Mouse (Mus musculus) cerebellum, postnatal 14 days (tissue): ENCODE measurements around the gene Erlin1.

Source experiments
- DNase-seq, 2 experiments: peaks; one replicate each; pipeline ENCODE4 v3.0.0; 2021; ENCODE audit warnings: mixed read lengths in 2 of 2

Gene Erlin1

GRCm38 (mm10) chr19:44055173-44055826, 14.3 kb downstream of the Erlin1 start:
- DNase-seq = no peak

GRCm38 (mm10) chr19:44050388-44050787, 19.2 kb downstream of the Erlin1 start:
- no peak for DNase-seq

DNA sequence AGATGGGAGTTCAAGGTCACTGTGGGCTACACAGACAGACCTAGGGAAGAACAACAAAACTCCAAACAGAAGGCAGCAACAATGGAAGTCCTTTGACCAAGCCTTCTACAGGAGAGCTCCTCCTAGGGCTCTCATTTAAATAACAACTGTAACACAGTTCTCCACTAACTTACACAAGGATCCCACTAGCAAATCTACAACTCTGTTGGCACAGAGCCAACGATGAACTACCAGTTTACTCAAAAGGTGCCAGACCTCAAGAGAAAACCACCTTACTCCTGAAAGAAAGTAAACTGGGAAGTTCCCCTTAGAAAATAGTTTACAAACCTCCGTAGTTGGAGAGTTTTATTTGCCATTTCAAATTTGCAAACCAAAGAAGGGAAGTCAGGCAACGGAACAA, 20.3 kb downstream of the Erlin1 start:
- no peak for DNase-seq

GRCm38 (mm10) chr19:44045847-44046246, 23.7 kb downstream of the Erlin1 start:
- no peak for DNase-seq

- DNase-seq = no peak
These were observed 27.5 kb downstream of the Erlin1 start for GRCm38 (mm10) chr19:44042121-44042520.

GRCm38 (mm10) chr19:44033396-44033795, 36.2 kb downstream of the Erlin1 start:
- DNase-seq = no peak

GRCm38 (mm10) chr19:44032046-44032744, 37.4 kb downstream of the Erlin1 start:
- DNase-seq = no peak

GRCm38 (mm10) chr19:44030024-44030423, 39.6 kb downstream of the Erlin1 start:
- DNase-seq = no peak

DNA sequence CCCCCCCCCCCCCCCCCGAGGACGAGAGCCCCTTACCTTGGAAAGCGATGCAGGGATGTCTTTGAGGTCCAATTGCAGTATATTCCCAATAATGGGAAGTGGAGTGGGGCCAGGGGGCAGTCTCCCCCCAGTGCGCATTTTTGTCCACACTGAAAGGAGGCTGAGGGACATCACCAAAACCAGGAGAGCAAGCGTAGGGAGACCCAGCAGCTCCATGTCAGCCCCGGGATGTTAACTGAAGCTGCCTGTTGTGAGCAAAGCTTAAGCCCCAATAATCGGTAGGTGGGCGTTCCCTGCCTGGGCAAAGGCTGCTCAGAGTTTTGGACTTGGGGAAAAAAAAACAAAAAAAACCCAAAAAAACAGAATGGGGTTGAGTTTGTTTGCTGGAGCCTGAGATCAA, 40.6 kb downstream of the Erlin1 start, which contains the start of gene Cyp2c23:
Cyp2c23 (minus strand) TSS at position 237 of the 400 bp plus-strand sequence.
- DNase-seq = no peak

DNA sequence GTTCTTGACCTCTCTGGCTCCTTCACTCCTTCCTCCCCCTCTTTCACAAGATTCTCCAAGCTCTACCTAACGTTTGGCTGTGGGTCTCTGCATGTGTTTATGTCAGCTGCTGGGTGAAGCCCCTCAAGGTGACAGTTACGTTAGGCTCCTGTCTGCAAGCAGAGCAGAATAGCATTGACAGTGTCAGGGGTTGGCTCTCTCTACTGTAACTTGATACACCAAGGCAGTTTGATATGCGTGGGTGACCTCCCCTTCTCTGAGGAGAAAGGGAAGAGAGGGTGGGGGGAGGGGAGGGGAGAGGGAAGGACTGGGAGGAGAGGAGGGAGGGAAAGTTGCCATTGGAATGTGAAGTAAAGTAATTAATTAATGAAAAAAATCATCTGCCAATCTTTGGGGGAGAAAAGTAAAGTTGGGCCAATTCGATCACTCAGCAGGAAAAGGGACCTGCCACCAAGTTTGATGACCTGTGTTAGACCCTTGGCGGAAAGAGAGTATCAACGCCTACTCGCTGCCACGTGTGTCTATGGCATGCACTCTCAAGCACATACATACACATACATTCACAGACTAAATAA, 42.5 kb downstream of the Erlin1 start:
- no peak for DNase-seq

DNA sequence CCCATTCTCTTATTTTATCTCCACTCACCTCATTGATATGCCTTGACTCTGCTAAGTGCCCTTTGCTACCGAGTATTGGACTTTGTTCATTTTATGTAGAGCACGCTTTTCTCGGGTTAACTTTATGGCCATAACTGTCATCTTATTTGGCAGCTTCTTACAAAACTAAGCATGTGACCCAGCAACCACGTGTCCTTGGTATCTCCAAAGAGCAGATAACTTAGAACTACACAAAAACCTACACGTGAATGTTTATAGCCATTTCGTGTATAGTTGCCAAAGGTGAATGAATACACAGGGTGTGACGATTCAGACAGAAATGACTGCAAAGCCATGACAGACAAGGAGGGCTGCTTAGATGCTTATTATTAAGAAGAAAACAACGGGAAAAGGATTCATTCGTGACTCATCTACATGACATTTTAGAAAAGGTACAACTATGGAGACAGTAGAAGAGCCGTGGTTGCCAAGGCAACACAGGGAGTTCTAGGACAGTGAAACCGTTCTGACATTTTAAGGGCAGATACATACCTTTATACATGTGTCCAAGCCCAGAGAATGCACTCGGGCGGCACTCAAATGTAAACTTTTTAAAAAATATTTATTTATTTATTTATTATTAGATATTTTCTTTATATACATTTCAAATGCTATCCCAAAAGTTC, 44.5 kb downstream of the Erlin1 start:
- DNase-seq = no peak

DNA sequence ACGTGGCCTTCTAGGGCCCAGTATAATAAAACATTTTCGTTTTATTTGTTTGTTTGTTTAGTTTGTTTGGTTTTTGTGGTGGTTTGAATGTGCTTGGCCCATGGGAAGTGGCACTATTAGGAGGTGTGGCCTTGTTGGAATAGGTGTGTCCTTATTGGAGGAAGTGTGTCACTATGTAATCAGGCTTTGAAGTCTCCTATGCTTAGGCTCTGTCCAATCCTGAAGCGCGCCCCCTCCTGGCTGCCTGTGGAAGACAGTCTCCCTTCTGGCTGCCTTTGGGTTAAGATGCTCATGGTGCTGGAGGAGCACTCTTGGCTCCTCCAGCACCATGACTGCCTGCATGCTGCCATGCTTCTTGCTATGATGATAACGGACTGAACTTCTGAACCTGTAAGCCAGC, 46.5 kb downstream of the Erlin1 start:
- peak in 1 of 2 experiments; percentile 16 for DNase-seq

- no peak for DNase-seq
These were observed 48.1 kb downstream of the Erlin1 start for GRCm38 (mm10) chr19:44021502-44021901.

DNA sequence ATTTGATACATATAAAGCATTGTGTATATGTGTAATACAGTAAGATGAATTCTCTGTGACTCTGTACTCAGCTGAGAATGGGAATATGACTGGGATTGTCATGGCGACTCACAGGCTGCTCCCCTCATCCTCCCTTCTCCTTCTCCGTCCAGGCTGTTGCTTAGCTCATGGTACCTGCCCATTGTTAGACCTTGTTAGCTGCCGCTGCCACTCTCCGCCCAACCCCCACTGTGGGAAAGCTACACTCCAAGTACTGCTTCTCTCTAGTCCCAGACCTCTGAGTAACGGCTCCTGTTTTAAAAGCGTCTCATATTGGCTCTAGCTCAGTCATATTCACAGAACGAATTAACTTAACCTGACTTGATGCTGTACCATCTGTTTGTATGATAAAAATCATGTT, 49.8 kb downstream of the Erlin1 start:
- no peak for DNase-seq

DNA sequence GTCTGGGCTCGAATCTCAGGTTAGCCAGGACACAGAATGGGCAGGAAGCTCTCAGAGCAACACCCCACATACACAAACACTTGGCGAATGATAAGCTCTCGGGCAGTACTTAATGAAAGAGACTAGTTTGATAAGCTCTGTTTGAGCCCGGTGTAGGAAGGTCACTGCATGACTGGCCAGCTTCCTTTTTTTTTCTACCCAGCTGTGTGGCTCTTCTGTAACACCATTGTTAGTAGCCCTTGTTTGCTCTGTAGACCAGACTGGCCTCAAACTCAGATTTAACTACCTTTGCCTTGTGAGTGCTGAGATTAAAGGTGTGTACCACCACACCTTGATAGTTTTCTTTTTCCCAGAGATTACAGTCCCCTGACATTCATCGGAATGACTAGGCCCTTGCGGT, 55.7 kb downstream of the Erlin1 start:
- DNase-seq = no peak

GRCm38 (mm10) chr19:44008784-44009183, 60.8 kb downstream of the Erlin1 start:
- no peak for DNase-seq

GRCm38 (mm10) chr19:44007186-44007585, 62.4 kb downstream of the Erlin1 start:
- DNase-seq = no peak

DNA sequence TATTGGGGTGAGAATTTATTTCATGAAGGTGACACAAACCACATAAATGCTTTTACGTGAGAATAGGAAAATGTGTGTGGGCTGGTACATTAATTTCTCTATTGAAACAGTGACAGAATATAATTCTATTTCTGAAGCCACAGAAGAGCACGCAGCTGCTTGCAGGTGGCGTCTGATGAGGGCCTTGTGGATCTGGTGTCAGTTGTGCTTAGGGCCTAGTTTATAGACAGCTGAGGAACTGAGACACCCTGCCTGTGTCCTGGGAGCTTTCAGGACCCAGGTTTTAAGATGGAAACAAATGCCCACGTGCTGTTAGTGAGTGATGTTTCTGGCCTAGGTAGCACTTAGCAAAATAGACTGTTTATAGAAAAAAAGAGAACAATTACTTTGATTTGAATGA, 64.6 kb downstream of the Erlin1 start:
- no peak for DNase-seq

DNA sequence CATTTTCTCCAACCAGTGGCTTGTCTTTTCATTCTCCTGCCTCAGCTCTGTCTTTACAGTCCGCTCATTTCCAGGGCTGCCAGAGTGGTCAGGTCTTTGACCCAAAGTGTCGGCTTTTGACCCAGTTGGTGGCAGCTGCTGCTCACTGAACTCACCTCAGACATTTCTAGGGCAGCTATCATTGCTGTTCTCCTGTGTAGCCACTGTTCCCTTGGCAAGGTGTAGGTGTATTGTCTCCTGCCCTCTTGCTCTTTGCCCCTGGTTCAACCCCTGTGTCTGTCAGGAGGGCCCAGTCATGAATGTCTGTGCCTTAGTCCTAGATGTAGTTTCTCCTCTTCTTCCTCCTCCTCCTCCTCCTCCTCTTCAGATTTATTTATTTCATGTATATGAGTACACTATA, 65.3 kb downstream of the Erlin1 start:
- no peak for DNase-seq

- DNase-seq = no peak
These were observed 68.9 kb downstream of the Erlin1 start for GRCm38 (mm10) chr19:44000720-44001119.

DNA sequence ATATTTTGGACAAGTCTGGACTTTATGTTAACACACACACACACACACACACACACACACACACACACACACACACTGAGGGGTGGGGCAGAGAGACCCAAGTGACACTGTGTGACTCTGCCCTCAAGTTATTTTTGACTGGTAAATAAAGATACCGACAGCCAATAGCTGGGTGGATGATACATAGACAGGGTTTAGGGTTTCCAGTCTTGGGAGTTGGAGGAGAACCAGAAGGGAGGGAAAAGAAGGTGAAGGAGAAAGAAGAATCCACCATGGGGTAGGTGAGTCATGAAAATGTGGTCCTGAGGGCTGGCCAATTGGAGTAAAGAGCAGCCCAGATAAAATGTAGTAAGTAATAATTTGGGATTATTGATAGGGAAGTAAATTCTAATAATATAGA, 69.5 kb downstream of the Erlin1 start:
- no peak for DNase-seq

DNA sequence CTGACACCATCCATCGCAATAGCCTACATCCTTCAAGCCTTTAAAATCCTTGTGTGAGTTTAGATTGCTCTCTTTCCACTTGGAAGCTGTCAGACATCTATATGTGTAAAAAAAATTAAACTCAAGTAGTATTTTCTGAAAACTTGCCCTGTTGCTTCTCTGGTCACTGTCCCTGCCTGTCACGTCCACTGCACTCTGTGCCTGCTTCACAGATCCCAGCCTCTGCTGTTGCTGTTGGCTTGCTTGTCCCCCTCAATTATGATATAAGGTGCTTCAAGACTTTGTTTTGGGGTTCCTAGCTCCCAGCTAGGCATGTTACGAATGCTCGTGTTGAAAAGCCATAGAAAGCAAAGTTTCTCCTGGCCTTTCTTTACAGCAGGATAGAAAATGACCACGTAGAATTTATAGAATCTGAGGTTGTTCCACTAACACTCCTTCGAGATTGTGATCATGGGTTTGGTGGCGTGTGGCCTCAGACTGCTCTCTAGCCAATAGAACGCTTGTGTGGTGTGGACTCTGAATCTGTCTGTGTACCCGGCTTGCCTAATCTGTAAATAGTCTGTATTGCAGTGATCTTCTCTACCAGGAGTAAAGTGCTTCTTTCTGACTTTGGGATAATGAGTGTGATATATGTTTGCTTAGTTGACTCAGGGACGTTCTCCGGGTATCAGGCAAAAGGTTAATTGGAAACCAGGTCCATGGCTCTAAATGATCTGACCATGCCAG, 70.6 kb downstream of the Erlin1 start:
- DNase-seq = no peak

DNA sequence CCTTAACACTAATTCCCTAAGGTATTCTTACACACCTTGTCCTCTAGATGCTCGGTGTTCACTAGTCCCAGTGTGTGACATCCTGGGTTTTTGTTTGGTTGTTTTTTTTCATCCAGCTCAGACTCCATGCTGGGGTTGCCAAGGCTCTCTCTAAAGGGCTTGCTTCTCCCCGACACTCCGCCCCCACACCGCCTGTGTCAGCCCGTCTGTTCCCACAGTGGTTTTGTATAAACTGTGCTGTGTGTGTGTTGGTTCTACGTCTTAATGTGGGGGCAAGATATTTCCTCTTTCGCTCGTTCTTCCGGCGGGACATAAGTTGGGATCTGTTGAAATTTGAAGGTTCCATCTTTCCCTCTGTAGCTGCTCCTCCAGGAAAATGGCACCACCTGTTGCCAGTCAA, 71.5 kb downstream of the Erlin1 start:
- no peak for DNase-seq
